Mouse (Mus musculus) neural tube, embryonic 12.5 days (tissue): ENCODE measurements around the gene Yipf2. TPM values are rescaled to one million over a fixed set of nuclear protein-coding genes. Genes with fewer than 3 reads are reported as not detected.

Source experiments
- ATAC-seq: fragments of 200-750 bp; cut with Nextera tagmentation; 2 replicates; pipeline ENCODE4 v1.8.0; 2017; ENCODE audit warnings: low read depth, mild to moderate bottlenecking, moderate TSS enrichment, moderate library complexity; ENCODE audit not compliant: low FRiP score
- H3K27ac ChIP-seq: fragments of 300-500 bp; sonication (generic); 2 replicates; pipeline ENCODE4 v1.5.1; 2016
- H3K27me3 ChIP-seq: fragments of 300-500 bp; sonication (generic); replicated peaks from 2 replicates; pipeline ENCODE4 v1.6.1; 2016; ENCODE audit warnings: mild to moderate bottlenecking
- H3K36me3 ChIP-seq: fragments of 300-500 bp; sonication (generic); 2 replicates; pipeline ENCODE4 v1.6.1; 2016; ENCODE audit warnings: mild to moderate bottlenecking
- H3K4me1 ChIP-seq: fragments of 300-500 bp; sonication (generic); 2 replicates; pipeline ENCODE4 v1.6.1; 2016
- H3K4me2 ChIP-seq: fragments of 300-500 bp; sonication (generic); replicated peaks from 2 replicates; pipeline ENCODE4 v1.6.1; 2016; ENCODE audit warnings: mild to moderate bottlenecking
- H3K4me3 ChIP-seq: fragments of 300-500 bp; sonication (generic); 2 replicates; pipeline ENCODE4 v1.5.1; 2016
- H3K9ac ChIP-seq: fragments of 300-500 bp; sonication (generic); 2 replicates; pipeline ENCODE4 v1.6.1; 2016; ENCODE audit warnings: mild to moderate bottlenecking
- H3K9me3 ChIP-seq: fragments of 300-500 bp; sonication (generic); 2 replicates; pipeline ENCODE4 v1.6.1; 2016; ENCODE audit warnings: mild to moderate bottlenecking
- WGBS: fragments of 180-500 bp; shearing (Covaris S2); methylation state at CpG from one replicate; pipeline ENCODE4 v1.1.7; 2016; 5-methylcytosine and 5-hydroxymethylcytosine counted together
- polyA plus RNA-seq: library from polyadenylated mRNA; unstranded; fragments of >200 nt; fragmentation: Nextera tagmentation; extraction: Ambion mirVana; gene quantifications from 2 replicates; pipeline ENCODE4 v1.2.1, GENCODE M21; 2016

Gene Yipf2
- polyA plus RNA-seq, 1 experiment from 2014 or later, result 22.1 TPM

GRCm38 (mm10) chr9:21593122-21593721, 594 bp upstream of the Yipf2 start:
- peak overlapping the region; percentile 76; the same call in 1 of the 2 replicates for H3K27ac ChIP-seq
- peak overlapping the region; percentile 93 for H3K9ac ChIP-seq
- H3K9me3 ChIP-seq, result no peaks in the 10 kb centered on the region
- WGBS, result 2% methylated on average over 69 of the region's 69 CpGs
- no peaks in the 10 kb centered on the region for H3K27me3 ChIP-seq
- peak; percentile 69 for ATAC-seq
- H3K4me1 ChIP-seq, result peaks cover 24% of the 10 kb centered on the region
- peak overlapping the region; percentile 93 for H3K4me2 ChIP-seq
- peaks cover 40% of the 10 kb centered on the region for H3K36me3 ChIP-seq
- peak overlapping the region; percentile 97 for H3K4me3 ChIP-seq

GRCm38 (mm10) chr9:21591831-21592702, 561 bp downstream of the Yipf2 start:
- H3K9ac ChIP-seq, result peak overlapping the region; percentile 46
- peaks cover 24% of the 10 kb centered on the region for H3K4me1 ChIP-seq
- peaks cover 52% of the 10 kb centered on the region for H3K36me3 ChIP-seq
- no peaks in the 10 kb centered on the region for H3K9me3 ChIP-seq
- ATAC-seq, result peak; percentile 79
- no peak overlapping the region for H3K27ac ChIP-seq
- no peaks in the 10 kb centered on the region for H3K27me3 ChIP-seq
- WGBS, result 21% methylated on average over 17 of the region's 17 CpGs
- peak overlapping the region; percentile 93 for H3K4me2 ChIP-seq
- H3K4me3 ChIP-seq, result peak overlapping the region; percentile 97

GRCm38 (mm10) chr9:21591127-21591830, 1.3 kb downstream of the Yipf2 start:
- H3K4me3 ChIP-seq, result peak overlapping the region; percentile 97; the same call in 1 of the 2 replicates

GRCm38 (mm10) chr9:21589538-21589937, 3.1 kb downstream of the Yipf2 start:
- no peak overlapping the region for H3K4me2 ChIP-seq
- no peaks in the 10 kb centered on the region for H3K9me3 ChIP-seq
- H3K36me3 ChIP-seq, result peaks cover 63% of the 10 kb centered on the region
- no peak overlapping the region for H3K9ac ChIP-seq
- WGBS, result 95% methylated on average over 5 of the region's 5 CpGs
- H3K4me1 ChIP-seq, result peaks cover 21% of the 10 kb centered on the region
- H3K4me3 ChIP-seq, result no peak overlapping the region
- H3K27ac ChIP-seq, result no peak overlapping the region
- no peaks in the 10 kb centered on the region for H3K27me3 ChIP-seq
- no peak for ATAC-seq

More at GRCm38 (mm10) chr9:21591127-21591830, 1.3 kb downstream of the Yipf2 start:
- Histone ChIP-seq H3K9ac (no peak overlapping the region), H3K4me2 (peak overlapping the region; percentile 93), H3K4me1 (peaks cover 24% of the 10 kb centered on the region), H3K27me3 (no peaks in the 10 kb centered on the region), H3K27ac (no peak overlapping the region), H3K36me3 (peaks cover 58% of the 10 kb centered on the region), H3K9me3 (no peaks in the 10 kb centered on the region)
- 90% methylated on average over 6 of the region's 6 CpGs for WGBS
- ATAC-seq, result no peak

- H3K9me3 ChIP-seq, result no peaks in the 10 kb centered on the region
- no peak overlapping the region for H3K27ac ChIP-seq
- ATAC-seq, result no peak
- no peak overlapping the region for H3K4me3 ChIP-seq
- no peaks in the 10 kb centered on the region for H3K27me3 ChIP-seq
- 93% methylated on average over 8 of the region's 8 CpGs for WGBS
- H3K36me3 ChIP-seq, result peaks cover 70% of the 10 kb centered on the region
- peaks cover 10% of the 10 kb centered on the region for H3K4me1 ChIP-seq
- H3K4me2 ChIP-seq, result no peak overlapping the region
- no peak overlapping the region for H3K9ac ChIP-seq
Measured at GRCm38 (mm10) chr9:21588350-21588749, 4.3 kb downstream of the Yipf2 start.

- H3K4me1 ChIP-seq, result peaks cover 10% of the 10 kb centered on the region
- H3K27ac ChIP-seq, result no peak overlapping the region
- no peaks in the 10 kb centered on the region for H3K9me3 ChIP-seq
- H3K9ac ChIP-seq, result no peak overlapping the region
- 92% methylated on average over 23 of the region's 23 CpGs for WGBS
- H3K36me3 ChIP-seq, result peaks cover 75% of the 10 kb centered on the region
- H3K4me3 ChIP-seq, result no peak overlapping the region
- H3K4me2 ChIP-seq, result no peak overlapping the region
- no peaks in the 10 kb centered on the region for H3K27me3 ChIP-seq
- ATAC-seq, result no peak
Measured at GRCm38 (mm10) chr9:21587678-21588349, 4.8 kb downstream of the Yipf2 start.

GRCm38 (mm10) chr9:21585401-21585800, 7.2 kb downstream of the Yipf2 start:
- Histone ChIP-seq H3K9ac (no peak overlapping the region), H3K9me3 (no peaks in the 10 kb centered on the region), H3K27ac (no peak overlapping the region), H3K27me3 (no peaks in the 10 kb centered on the region), H3K4me3 (no peak overlapping the region), H3K4me2 (no peak overlapping the region), H3K36me3 (peaks cover 89% of the 10 kb centered on the region), H3K4me1 (no peaks in the 10 kb centered on the region)
- WGBS, result 92% methylated on average over 1 of the region's 1 CpGs
- no peak for ATAC-seq

- H3K27ac ChIP-seq, result no peak overlapping the region
- H3K36me3 ChIP-seq, result peaks cover 82% of the 10 kb centered on the region
- H3K4me2 ChIP-seq, result no peak overlapping the region
- no peaks in the 10 kb centered on the region for H3K27me3 ChIP-seq
- no peaks in the 10 kb centered on the region for H3K9me3 ChIP-seq
- no peak for ATAC-seq
- WGBS, result 75% methylated on average over 3 of the region's 3 CpGs
- H3K9ac ChIP-seq, result no peak overlapping the region
- no peak overlapping the region for H3K4me3 ChIP-seq
- no peaks in the 10 kb centered on the region for H3K4me1 ChIP-seq
Measured at GRCm38 (mm10) chr9:21578226-21578625, 14.4 kb downstream of the Yipf2 start.

- Histone ChIP-seq H3K9ac (no peak overlapping the region), H3K4me2 (no peak overlapping the region), H3K36me3 (peaks cover 84% of the 10 kb centered on the region), H3K4me1 (no peaks in the 10 kb centered on the region), H3K4me3 (no peak overlapping the region), H3K27me3 (no peaks in the 10 kb centered on the region), H3K27ac (no peak overlapping the region), H3K9me3 (no peaks in the 10 kb centered on the region)
- no peak for ATAC-seq
- WGBS, result 90% methylated on average over 1 of the region's 1 CpGs
Measured at GRCm38 (mm10) chr9:21576286-21576685, 16.3 kb downstream of the Yipf2 start.

- Histone ChIP-seq H3K4me2 (no peak overlapping the region), H3K9me3 (no peaks in the 10 kb centered on the region), H3K4me3 (no peak overlapping the region), H3K4me1 (no peaks in the 10 kb centered on the region), H3K27ac (no peak overlapping the region), H3K36me3 (peaks cover 87% of the 10 kb centered on the region), H3K27me3 (no peaks in the 10 kb centered on the region), H3K9ac (no peak overlapping the region)
- WGBS, result 90% methylated on average over 10 of the region's 10 CpGs
- ATAC-seq, result no peak
Measured at GRCm38 (mm10) chr9:21575253-21575652, 17.4 kb downstream of the Yipf2 start.

GRCm38 (mm10) chr9:21574012-21574801, 18.4 kb downstream of the Yipf2 start:
- Histone ChIP-seq H3K27ac (no peak overlapping the region), H3K4me1 (no peaks in the 10 kb centered on the region), H3K27me3 (no peaks in the 10 kb centered on the region), H3K4me3 (no peak overlapping the region), H3K9ac (no peak overlapping the region), H3K36me3 (peaks cover 85% of the 10 kb centered on the region), H3K9me3 (no peaks in the 10 kb centered on the region), H3K4me2 (no peak overlapping the region)
- 94% methylated on average over 8 of the region's 8 CpGs for WGBS
- no peak; the same call in 1 of the 2 replicates for ATAC-seq
